Mouse (Mus musculus) erythroblast, embryonic 14.5 days (primary cell): Measurements from ENCODE around the gene Slc27a1. TPM values are rescaled to one million over a fixed set of nuclear protein-coding genes. Genes with fewer than 3 reads are reported as not detected.

Experiments
- H3K27me3 ChIP-seq: 2 replicates; pipeline ENCODE4 v1.6.1; 2012; ENCODE audit warnings: inconsistent platforms; ENCODE audit not compliant: control insufficient read depth
- H3K36me3 ChIP-seq: 2 replicates; pipeline ENCODE4 v1.6.1; 2012; ENCODE audit warnings: mild to moderate bottlenecking, inconsistent platforms; ENCODE audit not compliant: control insufficient read depth
- H3K4me1 ChIP-seq: 2 replicates; pipeline ENCODE4 v1.6.1; 2012; ENCODE audit warnings: inconsistent platforms; ENCODE audit not compliant: control insufficient read depth
- H3K4me3 ChIP-seq: replicated peaks from 2 replicates; pipeline ENCODE3; 2012; ENCODE audit warnings: moderate library complexity, mild to moderate bottlenecking, inconsistent platforms
- H3K9me3 ChIP-seq: 2 replicates; pipeline ENCODE4 v1.6.1; 2012; ENCODE audit warnings: low read length, inconsistent platforms, mixed read lengths; ENCODE audit not compliant: control insufficient read depth
- GATA1 ChIP-seq: IDR thresholded peaks from 2 replicates; pipeline ENCODE4 v1.6.1; 2012; ENCODE audit warnings: low read length, inconsistent platforms, mixed read lengths
- TAL1 ChIP-seq: IDR thresholded peaks from 3 replicates; pipeline ENCODE4 v1.6.1; 2012; ENCODE audit warnings: low read length, inconsistent platforms, mixed read lengths
- polyA plus RNA-seq: library from polyadenylated mRNA; stranded (reverse); fragments of >175 nt; gene quantifications from 2 replicates; pipeline ENCODE4 v1.2.3, GENCODE M21; 2012

Slc27a1 gene
- polyA plus RNA-seq, 1 experiment, result 0.03 TPM

DNA sequence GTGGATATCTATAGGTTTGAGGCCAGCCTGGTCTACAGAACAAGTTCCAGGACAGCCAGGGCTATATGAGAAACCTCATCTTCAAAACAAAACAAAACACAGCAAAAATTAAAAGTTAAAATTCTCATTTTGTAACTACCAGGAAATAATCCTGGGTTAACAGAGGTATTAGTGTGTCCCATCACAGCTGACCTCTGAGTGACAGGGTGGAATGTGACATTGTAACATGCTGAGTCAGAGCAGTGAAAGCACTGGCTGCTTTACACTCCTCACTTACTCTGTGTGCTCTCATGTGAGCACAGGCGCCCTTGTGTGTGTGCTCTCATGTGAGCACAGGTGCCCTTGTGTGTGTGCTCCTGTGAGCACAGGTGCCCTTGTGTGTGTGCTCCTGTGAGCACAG lies 6.3 kb downstream of the Slc27a1 start:
- Histone ChIP-seq H3K4me1 (peaks cover 10% of the 10 kb centered on the region), H3K4me3 (no peak overlapping the region), H3K36me3 (no peaks in the 10 kb centered on the region), H3K9me3 (no peaks in the 10 kb centered on the region; the same call in 1 of the 2 replicates), H3K27me3 (peaks cover 23% of the 10 kb centered on the region)
- TF ChIP-seq TAL1, result no peak
- TF ChIP-seq GATA1, result no peak

DNA sequence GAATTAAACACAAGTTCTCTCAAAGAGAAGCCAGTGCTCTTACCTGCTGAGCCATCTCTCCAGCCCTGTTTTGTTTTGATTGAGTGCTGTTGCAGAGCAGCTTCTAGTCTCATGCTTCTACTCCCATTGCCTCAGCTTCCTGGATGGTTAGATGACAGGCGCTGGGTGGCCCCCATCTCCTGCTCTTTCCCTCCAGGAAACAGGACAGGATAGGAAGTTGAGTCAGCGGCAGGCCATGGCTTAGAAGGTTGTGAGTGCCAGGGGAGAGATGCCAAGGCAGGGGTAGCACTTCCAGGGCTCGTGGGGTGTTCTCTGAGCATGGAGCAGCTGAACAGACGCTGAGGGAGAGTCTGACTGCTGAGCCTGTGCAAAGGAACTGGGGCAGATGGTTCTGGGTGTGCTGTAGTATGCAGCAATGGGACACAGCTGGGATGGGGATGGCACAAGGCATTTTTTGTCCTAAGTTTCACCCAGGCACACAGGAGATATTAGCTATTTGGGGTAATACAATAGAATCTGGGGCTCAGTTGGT lies 9.2 kb downstream of the Slc27a1 start:
- Histone ChIP-seq H3K36me3 (no peaks in the 10 kb centered on the region), H3K27me3 (peaks cover 2% of the 10 kb centered on the region; the same call in 1 of the 2 replicates), H3K4me1 (peaks cover 9% of the 10 kb centered on the region), H3K9me3 (no peaks in the 10 kb centered on the region), H3K4me3 (no peak overlapping the region)
- TF ChIP-seq TAL1 (no peak), GATA1 (no peak)

DNA sequence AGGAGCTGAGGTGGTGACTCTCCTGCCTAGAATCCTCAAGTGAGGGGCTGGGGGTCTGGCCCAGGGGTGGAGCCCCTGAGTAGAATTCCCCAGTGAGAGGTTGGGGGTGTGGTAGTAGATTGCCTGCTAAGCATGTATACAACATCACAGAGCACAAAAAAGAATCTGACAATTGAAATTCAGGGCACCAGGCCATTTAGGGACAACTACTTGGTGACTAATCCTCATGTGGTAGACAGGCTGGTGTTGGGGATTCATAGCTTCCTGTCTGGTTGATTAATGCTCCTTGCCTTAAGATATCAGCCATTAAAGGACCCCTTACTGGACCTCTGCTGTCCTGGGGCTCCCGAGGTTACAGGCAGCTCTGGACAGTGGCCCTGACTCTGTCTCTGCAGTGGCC lies 10.3 kb downstream of the Slc27a1 start:
- peaks cover 2% of the 10 kb centered on the region; the same call in 1 of the 2 replicates for H3K27me3 ChIP-seq
- TF ChIP-seq TAL1, result no peak
- TF ChIP-seq GATA1, result no peak
- H3K36me3 ChIP-seq, result no peaks in the 10 kb centered on the region
- H3K4me3 ChIP-seq, result no peak overlapping the region
- H3K4me1 ChIP-seq, result peaks cover 9% of the 10 kb centered on the region
- H3K9me3 ChIP-seq, result no peaks in the 10 kb centered on the region

GRCm38 (mm10) chr8:71579476-71579875 lies 10.8 kb downstream of the Slc27a1 start:
- TF ChIP-seq TAL1 (no peak), GATA1 (no peak)
- Histone ChIP-seq H3K9me3 (no peaks in the 10 kb centered on the region), H3K27me3 (no peaks in the 10 kb centered on the region), H3K4me1 (peaks cover 9% of the 10 kb centered on the region), H3K4me3 (no peak overlapping the region), H3K36me3 (no peaks in the 10 kb centered on the region)

DNA sequence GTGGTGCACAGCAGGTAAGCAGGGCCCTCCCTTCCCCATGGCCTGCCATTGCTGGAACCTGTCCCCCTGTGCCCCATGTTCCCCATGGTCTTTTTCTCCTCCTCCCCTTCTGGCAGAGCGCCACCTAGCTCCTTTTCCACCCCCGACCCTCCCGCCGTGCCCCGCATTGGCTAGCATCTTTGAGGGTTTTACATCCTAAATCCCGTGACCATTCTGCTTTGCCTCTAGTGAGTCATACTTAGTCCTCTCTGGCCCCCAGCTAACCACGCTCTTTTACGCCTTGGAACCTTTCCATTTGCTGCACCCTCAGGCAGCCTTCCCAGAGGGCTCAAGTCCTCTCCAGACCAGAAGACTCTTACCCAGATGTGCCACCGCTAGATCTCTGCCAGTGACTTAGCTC lies 11.5 kb downstream of the Slc27a1 start:
- H3K4me1 ChIP-seq, result peaks cover 9% of the 10 kb centered on the region
- TF ChIP-seq TAL1 (no peak), GATA1 (no peak)

GRCm38 (mm10) chr8:71586891-71587290 lies 18.2 kb downstream of the Slc27a1 start:
- no peaks in the 10 kb centered on the region for H3K27me3 ChIP-seq
- H3K9me3 ChIP-seq, result no peaks in the 10 kb centered on the region
- H3K4me1 ChIP-seq, result peaks cover 20% of the 10 kb centered on the region
- H3K4me3 ChIP-seq, result no peak overlapping the region
- no peaks in the 10 kb centered on the region for H3K36me3 ChIP-seq
- TF ChIP-seq TAL1, result no peak
- TF ChIP-seq GATA1, result no peak

More for the DNA sequence above, 11.5 kb downstream of the Slc27a1 start:
- no peaks in the 10 kb centered on the region for H3K27me3 ChIP-seq
- no peaks in the 10 kb centered on the region for H3K9me3 ChIP-seq
- H3K4me3 ChIP-seq, result no peak overlapping the region
- no peaks in the 10 kb centered on the region for H3K36me3 ChIP-seq

DNA sequence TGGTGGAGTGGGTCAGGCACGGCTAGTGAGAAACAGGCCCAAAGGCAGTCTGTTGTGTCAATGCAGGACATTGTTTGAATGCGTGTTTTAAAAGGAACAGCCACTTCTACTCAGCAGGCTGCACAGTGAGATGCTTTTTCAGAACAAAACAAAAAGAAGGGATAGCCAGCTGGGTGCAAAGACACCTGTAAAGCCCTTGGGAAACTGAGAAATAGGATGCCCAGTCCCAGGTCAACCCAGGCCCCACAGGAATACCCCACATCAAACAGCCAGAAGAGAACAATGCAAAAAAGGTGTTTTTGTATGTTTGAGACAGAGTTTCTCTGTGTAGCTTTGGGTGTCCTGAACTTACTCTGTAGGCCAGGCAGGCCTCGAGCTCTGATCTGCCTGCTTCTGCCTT lies 20.1 kb downstream of the Slc27a1 start:
- peaks cover 39% of the 10 kb centered on the region for H3K4me1 ChIP-seq
- H3K27me3 ChIP-seq, result no peaks in the 10 kb centered on the region
- no peaks in the 10 kb centered on the region for H3K9me3 ChIP-seq
- TF ChIP-seq TAL1, result no peak
- no peak for TF ChIP-seq GATA1
- H3K36me3 ChIP-seq, result peaks cover under 1% of the 10 kb centered on the region
- H3K4me3 ChIP-seq, result no peak overlapping the region

- no peak for TF ChIP-seq GATA1
- no peaks in the 10 kb centered on the region for H3K9me3 ChIP-seq
- peaks cover 51% of the 10 kb centered on the region for H3K4me1 ChIP-seq
- H3K27me3 ChIP-seq, result no peaks in the 10 kb centered on the region
- peak overlapping the region; percentile 81 for H3K4me3 ChIP-seq
- peaks cover 9% of the 10 kb centered on the region for H3K36me3 ChIP-seq
These were observed 22.3 kb downstream of the Slc27a1 start for GRCm38 (mm10) chr8:71591017-71591416.

- peaks cover 55% of the 10 kb centered on the region for H3K4me1 ChIP-seq
These were observed 23.0 kb downstream of the Slc27a1 start, which contains the start of gene Pgls for GRCm38 (mm10) chr8:71591471-71592373. Gene Pgls (plus strand): TSS chr8:71592176.

More at GRCm38 (mm10) chr8:71591471-71592373, 23.0 kb downstream of the Slc27a1 start, which contains the start of gene Pgls:
- peaks cover 9% of the 10 kb centered on the region for H3K36me3 ChIP-seq
- peak within 1 kb of the TSS; percentile 81 for H3K4me3 ChIP-seq
- TF ChIP-seq TAL1 (peak; percentile 55), GATA1 (peak; percentile 47; the same call in 1 of the 2 replicates)
- no peaks in the 10 kb centered on the region for H3K9me3 ChIP-seq
- H3K27me3 ChIP-seq, result no peaks in the 10 kb centered on the region
